Mouse (Mus musculus): ENCODE data around the gene Ly6g6f.

DNA sequence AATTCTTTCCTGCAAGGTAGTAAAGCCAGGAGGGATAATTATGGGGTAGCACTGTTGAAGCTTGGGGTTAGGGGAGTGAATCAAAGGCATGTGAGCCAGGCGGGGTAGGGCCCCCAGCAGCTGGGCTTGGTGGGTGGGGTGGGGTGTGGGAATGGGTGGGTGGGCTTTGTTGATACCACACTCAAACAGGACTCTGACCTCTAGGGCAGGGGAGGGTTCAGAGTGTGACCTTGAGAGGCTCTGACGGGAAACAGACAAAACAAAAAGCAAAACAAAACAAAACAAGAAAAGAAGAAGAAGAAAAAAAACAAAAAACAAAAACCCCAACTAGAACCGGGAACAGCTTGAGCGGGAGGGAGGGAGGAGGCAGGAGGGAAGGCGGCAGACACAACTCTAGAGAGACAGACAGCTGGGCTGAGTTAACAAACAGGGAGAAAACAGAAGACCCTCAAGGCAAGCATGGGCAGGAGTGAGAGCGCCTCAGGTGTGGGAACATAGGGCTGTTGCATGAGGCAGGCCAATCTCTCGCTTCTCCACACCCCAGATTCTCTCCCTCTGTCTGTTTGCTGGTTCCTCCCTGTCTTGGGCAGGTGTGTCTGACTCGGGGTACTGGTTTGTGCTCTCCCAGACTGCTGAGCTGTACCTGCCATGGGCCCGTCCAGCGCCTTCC, 8.8 kb downstream of the Ly6g6f start, which contains the start of gene Ly6g6e:
- no peak for TF ChIP-seq CTCF (IDR thresholded peaks at IDR 0.05; ENCODE audit: low read depth, low read length)
- TF ChIP-seq POLR2A (IDR thresholded peaks at IDR 0.05; ENCODE audit: extremely low read depth, insufficient read depth, low read length), result no peak

Measured in liver, adult 2 months (tissue).